Mouse (Mus musculus): ENCODE data around the gene Alk.

DNA sequence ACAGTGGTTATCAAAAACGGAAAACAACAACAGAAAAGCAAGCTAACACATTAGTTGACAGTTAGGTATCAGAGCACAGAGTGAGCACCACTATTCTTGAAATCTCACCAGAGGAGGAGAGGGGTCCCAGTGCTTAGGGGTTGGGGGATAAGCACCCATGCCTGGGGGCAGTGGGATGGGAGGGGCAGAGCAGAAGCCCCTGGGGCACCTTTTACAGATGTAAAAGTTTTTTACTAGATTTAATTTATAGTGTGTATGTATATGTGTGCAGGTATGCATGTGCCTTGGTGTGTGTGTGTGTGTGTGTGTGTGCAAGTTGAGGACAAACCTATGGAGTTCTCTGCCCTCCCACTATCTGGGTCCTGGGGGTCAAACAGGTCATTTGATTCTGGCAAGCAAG lies 733.8 kb downstream of the Alk start:
- TF ChIP-seq EP300 (IDR thresholded peaks at IDR 0.05; ENCODE audit: insufficient read depth, low read depth, low read length): no peak
- no peak for TF ChIP-seq CTCF (IDR thresholded peaks at IDR 0.05; ENCODE audit: low read depth, low read length)
